23 mouse cellular contexts compared by ENCODE assay signal in the genomic region with DNA sequence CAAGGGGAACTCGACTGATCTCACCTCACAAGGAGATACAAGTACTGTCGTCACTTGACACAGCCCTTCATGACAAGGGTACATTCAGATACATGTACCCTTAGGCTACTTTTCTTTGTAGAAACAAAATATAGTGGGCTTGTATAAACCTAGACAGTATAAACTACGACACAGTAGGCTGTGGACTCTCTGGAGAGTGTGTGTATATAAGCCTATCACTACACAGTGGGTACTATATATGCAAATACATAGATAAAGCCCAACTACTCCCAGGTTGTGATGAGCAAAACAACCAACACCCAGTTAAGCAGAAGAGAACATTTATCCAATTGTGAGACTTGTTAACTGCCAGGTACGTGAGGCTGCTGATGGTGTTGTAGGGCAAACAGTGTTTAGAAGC. TPM values are rescaled to one million over a fixed set of nuclear protein-coding genes. Genes with fewer than 3 reads are reported as not detected.
"Had no signal": no experiment of that assay in that cellular context is flagged by ENCODE, and none has a peak within 500 bp of the region (broad histone marks: within the 10 kb centered on the region; RNA-seq: fewer than 3 reads in every experiment).

No protein-coding gene starts in this region.

- H3K27me3 ChIP-seq: liver, embryonic 12.5 days; liver, embryonic 15.5 days; lung, embryonic 15.5 days; megakaryocyte, embryonic 14.5 days; neural tube, embryonic 12.5 days had no signal

- H3K36me3 ChIP-seq: limb, embryonic 10.5 days; limb, embryonic 13.5 days; liver, embryonic 12.5 days; liver, embryonic 15.5 days; lung, embryonic 15.5 days; midbrain, embryonic 10.5 days; neural tube, embryonic 12.5 days had no signal

- H3K27ac ChIP-seq: kidney, postnatal 0 days; layer of hippocampus, adult 2 months; limb, embryonic 10.5 days; limb, embryonic 13.5 days; liver, embryonic 12.5 days; liver, embryonic 15.5 days; lung, embryonic 15.5 days; midbrain, embryonic 10.5 days; neural tube, embryonic 12.5 days had no signal

- H3K4me2 ChIP-seq: limb, embryonic 13.5 days; liver, embryonic 12.5 days; liver, embryonic 15.5 days; lung, embryonic 15.5 days had no signal

- ATAC-seq: intestine, postnatal 0 days; liver, embryonic 12.5 days had no signal

- H3K9me3 ChIP-seq: limb, embryonic 10.5 days; limb, embryonic 13.5 days; liver, embryonic 12.5 days; liver, embryonic 15.5 days; lung, embryonic 15.5 days; megakaryocyte, embryonic 14.5 days; midbrain, embryonic 10.5 days; neural tube, embryonic 12.5 days had no signal

- DNase-seq: kidney, adult 2 months; kidney, postnatal 25 days; layer of hippocampus, adult 9-11 months; liver; lung, adult 18-20 months; lung, postnatal 10 days; lung, postnatal 36 days; thymus, adult 18-20 months; thymus, postnatal 36 days had no signal

- H3K4me1 ChIP-seq: limb, embryonic 10.5 days; limb, embryonic 13.5 days; liver, embryonic 12.5 days; liver, embryonic 15.5 days; lung, embryonic 15.5 days; megakaryocyte, embryonic 14.5 days; midbrain, embryonic 10.5 days; neural tube, embryonic 12.5 days had no signal

- H3K4me3 ChIP-seq: layer of hippocampus, adult 2 months; limb, embryonic 10.5 days; limb, embryonic 13.5 days; liver, embryonic 12.5 days; liver, embryonic 15.5 days; lung, embryonic 15.5 days; megakaryocyte, embryonic 14.5 days; midbrain, embryonic 10.5 days; neural tube, embryonic 12.5 days had no signal

- H3K9ac ChIP-seq: limb, embryonic 13.5 days; liver, embryonic 12.5 days; liver, embryonic 15.5 days; lung, embryonic 15.5 days; neural tube, embryonic 12.5 days had no signal

RNA-seq across cellular contexts. Expression of a gene that starts 31.5 kb away (rescaled TPM):
- total RNA-seq: left cerebral cortex, postnatal 25 days had no signal
- polyA plus RNA-seq: testis, adult 2 months had no signal

RNA-seq across cellular contexts. Expression of a gene that starts 33.2 kb away (rescaled TPM):
- polyA plus RNA-seq: limb, embryonic 10.5 days; limb, embryonic 13.5 days; liver, embryonic 12.5 days; liver, embryonic 15.5 days; lung, embryonic 15.5 days; midbrain, embryonic 10.5 days; neural tube, embryonic 12.5 days; small intestine, adult 2 months had no signal
